Mouse (Mus musculus): ENCODE data around the gene Szrd1. TPM values are rescaled to one million over a fixed set of nuclear protein-coding genes. Genes with fewer than 3 reads are reported as not detected.
"Not testable (repeated sequence)": the region's sequence is repeated elsewhere in the genome, so short reads cannot be mapped to it uniquely, and the experiment has no call there.

Szrd1 gene
- polyA plus RNA-seq, 1 experiment from 2014 or later: 24.4 TPM

- H3K4me3 ChIP-seq; H3K9ac ChIP-seq; H3K27ac ChIP-seq; H3K9me3 ChIP-seq; H3K36me3 ChIP-seq (replicated peaks); H3K4me2 ChIP-seq; ATAC-seq (replicated peaks); H3K27me3 ChIP-seq (replicated peaks): not testable (repeated sequence)
- peaks cover 27% of the 10 kb centered on the region for H3K4me1 ChIP-seq
- 96% methylated on average over 11 of the region's 16 CpGs for WGBS
Observed at GRCm38 (mm10) chr4:141145124-141145523, 5.5 kb upstream of the Szrd1 start.

DNA sequence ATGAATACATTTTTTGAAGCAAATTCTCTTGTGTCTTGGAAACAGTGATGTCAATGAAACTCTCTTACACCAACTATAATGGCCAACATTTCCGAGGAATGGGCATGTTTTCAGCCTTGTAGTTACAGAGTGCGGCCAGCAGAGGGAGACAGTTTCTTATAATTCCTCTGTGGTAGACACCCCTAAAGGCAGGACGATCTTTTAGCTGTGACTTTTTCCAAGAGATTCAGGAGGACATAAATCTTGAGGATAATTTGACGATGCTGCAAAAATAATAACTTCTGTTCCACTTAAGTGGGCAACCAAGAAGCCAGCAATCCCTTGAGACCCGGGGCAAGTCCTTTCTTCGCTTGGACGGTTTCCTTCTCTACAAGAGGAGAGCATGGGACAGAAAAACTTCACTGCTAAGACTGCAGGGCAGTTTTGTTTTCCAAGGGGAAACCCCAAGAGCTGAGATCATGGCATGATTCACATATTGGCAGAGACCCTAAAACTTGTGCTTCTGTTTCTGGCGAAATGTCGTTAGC lies 2.8 kb upstream of the Szrd1 start:
- Histone ChIP-seq H3K4me3 (no peak overlapping the region), H3K27ac (no peak overlapping the region), H3K27me3 (replicated peaks) (no peaks in the 10 kb centered on the region), H3K9ac (no peak overlapping the region), H3K9me3 (no peaks in the 10 kb centered on the region), H3K4me1 (peaks cover 22% of the 10 kb centered on the region), H3K4me2 (no peak overlapping the region), H3K36me3 (replicated peaks) (no peaks in the 10 kb centered on the region)
- WGBS: 28% methylated on average over 9 of the region's 9 CpGs
- no peak for ATAC-seq (replicated peaks)

GRCm38 (mm10) chr4:141140967-141141366 lies 1.4 kb upstream of the Szrd1 start:
- WGBS: 89% methylated on average over 6 of the region's 6 CpGs

GRCm38 (mm10) chr4:141140354-141140753 lies 779 bp upstream of the Szrd1 start:
- not testable (repeated sequence) for H3K27me3 ChIP-seq (replicated peaks); ATAC-seq (replicated peaks)
- 86% methylated on average over 9 of the region's 9 CpGs for WGBS

More at GRCm38 (mm10) chr4:141140967-141141366, 1.4 kb upstream of the Szrd1 start:
- no peak overlapping the region for H3K9ac ChIP-seq
- H3K27me3 ChIP-seq (replicated peaks): no peaks in the 10 kb centered on the region
- H3K4me3 ChIP-seq: no peak overlapping the region
- peaks cover 29% of the 10 kb centered on the region for H3K4me1 ChIP-seq
- H3K27ac ChIP-seq: no peak overlapping the region
- no peaks in the 10 kb centered on the region for H3K36me3 ChIP-seq (replicated peaks)
- no peak for ATAC-seq (replicated peaks)
- no peaks in the 10 kb centered on the region for H3K9me3 ChIP-seq
- no peak overlapping the region for H3K4me2 ChIP-seq

DNA sequence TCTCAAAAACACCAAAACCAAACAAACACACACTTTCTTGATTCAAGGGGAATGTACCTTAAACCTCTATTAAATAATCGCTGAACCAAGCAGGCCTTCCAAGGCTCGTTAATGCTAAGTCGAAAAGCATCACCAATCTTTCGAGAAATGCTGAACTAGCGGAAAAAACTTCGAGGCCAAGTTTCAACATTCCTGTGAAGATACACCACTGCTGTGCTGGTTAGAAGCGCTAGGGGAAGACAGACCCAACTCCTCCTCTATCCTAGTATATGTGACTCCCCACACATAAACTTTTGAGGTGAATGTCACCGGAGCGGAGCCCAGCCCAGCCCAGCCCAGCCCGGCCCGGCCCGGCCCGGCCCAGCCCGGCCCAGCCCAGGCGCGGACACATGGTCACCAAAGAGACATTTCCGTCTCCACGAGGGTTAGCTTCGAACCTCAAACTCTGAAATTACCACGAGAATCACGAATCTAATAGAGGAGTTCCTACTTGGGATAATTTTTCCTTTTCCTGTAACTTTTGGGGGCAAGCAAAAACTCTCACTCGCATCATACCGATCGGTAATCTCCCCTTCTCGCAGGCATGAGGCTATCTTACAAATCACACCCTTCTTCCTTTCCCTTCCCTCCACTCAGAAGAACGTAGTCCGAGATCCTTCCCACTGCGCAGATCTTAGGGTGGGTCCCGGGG lies 1.0 kb downstream of the Szrd1 start:
- peak overlapping the region; percentile 95 for H3K27ac ChIP-seq
- peaks cover 46% of the 10 kb centered on the region for H3K4me1 ChIP-seq
- H3K4me2 ChIP-seq: peak overlapping the region; percentile 81
- WGBS: 4% methylated on average over 29 of the region's 29 CpGs
- H3K36me3 ChIP-seq (replicated peaks): no peaks in the 10 kb centered on the region
- no peaks in the 10 kb centered on the region for H3K9me3 ChIP-seq
- no peaks in the 10 kb centered on the region for H3K27me3 ChIP-seq (replicated peaks)
- H3K9ac ChIP-seq: peak overlapping the region; percentile 74
- peak overlapping the region; percentile 65 for H3K4me3 ChIP-seq
- ATAC-seq (replicated peaks): peak; percentile 6; the same call in 1 of the 2 replicates

More at GRCm38 (mm10) chr4:141140354-141140753, 779 bp upstream of the Szrd1 start:
- H3K27ac ChIP-seq; H3K9ac ChIP-seq; H3K4me3 ChIP-seq; H3K9me3 ChIP-seq; H3K4me2 ChIP-seq; H3K36me3 ChIP-seq (replicated peaks): not testable (repeated sequence)
- peaks cover 31% of the 10 kb centered on the region for H3K4me1 ChIP-seq

DNA sequence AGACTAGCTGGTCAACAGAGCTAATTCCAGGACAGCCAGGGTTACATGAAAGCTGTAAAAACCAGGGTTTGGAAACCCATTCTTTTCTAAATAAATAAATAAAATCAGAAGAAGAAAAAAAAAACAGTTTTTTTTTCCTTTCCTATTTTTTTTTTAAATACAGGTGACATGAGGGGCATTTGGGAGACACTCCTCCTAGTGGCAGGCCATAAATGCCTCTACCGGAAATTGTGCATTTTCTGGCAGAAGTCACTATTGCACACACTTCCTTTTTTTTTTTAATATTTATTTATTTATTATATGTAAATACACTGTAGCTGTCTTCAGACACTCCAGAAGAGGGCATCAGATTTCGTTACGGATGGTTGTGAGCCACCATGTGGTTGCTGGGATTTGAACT lies 1.8 kb downstream of the Szrd1 start:
- H3K36me3 ChIP-seq (replicated peaks); ATAC-seq (replicated peaks); H3K9ac ChIP-seq; H3K4me2 ChIP-seq; H3K4me3 ChIP-seq; H3K27me3 ChIP-seq (replicated peaks); H3K27ac ChIP-seq; H3K9me3 ChIP-seq: not testable (repeated sequence)
- WGBS: 73% methylated on average over 3 of the region's 3 CpGs
- H3K4me1 ChIP-seq: peaks cover 48% of the 10 kb centered on the region

DNA sequence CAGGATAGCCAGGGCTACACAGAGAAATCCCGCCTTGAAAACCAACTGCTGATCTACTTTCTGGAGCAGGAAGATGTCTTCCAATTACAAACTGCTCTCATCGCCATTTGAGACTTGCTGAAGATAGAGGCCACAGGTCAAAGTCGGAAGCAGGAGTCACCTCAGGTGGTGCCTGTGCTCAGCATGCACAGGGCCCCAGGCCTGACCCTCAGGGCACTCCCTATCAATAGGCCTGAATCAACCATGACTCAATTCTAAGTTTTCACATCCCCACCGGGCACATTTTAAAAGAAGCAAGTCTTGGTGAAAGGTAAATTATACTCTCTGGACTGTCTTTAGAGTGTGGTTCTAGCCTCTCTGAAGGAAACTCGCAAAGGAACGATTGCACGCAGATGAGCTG lies 3.4 kb downstream of the Szrd1 start:
- no peaks in the 10 kb centered on the region for H3K36me3 ChIP-seq (replicated peaks)
- H3K4me3 ChIP-seq: no peak overlapping the region
- H3K4me2 ChIP-seq: no peak overlapping the region
- no peaks in the 10 kb centered on the region for H3K9me3 ChIP-seq
- H3K27me3 ChIP-seq (replicated peaks): no peaks in the 10 kb centered on the region
- H3K9ac ChIP-seq: no peak overlapping the region
- H3K4me1 ChIP-seq: peaks cover 60% of the 10 kb centered on the region
- WGBS: 64% methylated on average over 7 of the region's 7 CpGs
- ATAC-seq (replicated peaks): no peak
- no peak overlapping the region for H3K27ac ChIP-seq

GRCm38 (mm10) chr4:141134751-141135530 lies 4.6 kb downstream of the Szrd1 start:
- WGBS: 57% methylated on average over 20 of the region's 20 CpGs
- Histone ChIP-seq H3K27me3 (replicated peaks) (no peaks in the 10 kb centered on the region), H3K4me3 (no peak overlapping the region), H3K9me3 (no peaks in the 10 kb centered on the region), H3K4me1 (peaks cover 66% of the 10 kb centered on the region), H3K36me3 (replicated peaks) (no peaks in the 10 kb centered on the region), H3K9ac (no peak overlapping the region), H3K27ac (peak overlapping the region; percentile 37; the same call in 1 of the 2 replicates), H3K4me2 (no peak overlapping the region)
- ATAC-seq (replicated peaks): no peak

- no peak for ATAC-seq (replicated peaks)
- H3K36me3 ChIP-seq (replicated peaks): no peaks in the 10 kb centered on the region
- peaks cover 66% of the 10 kb centered on the region for H3K4me1 ChIP-seq
- no peak overlapping the region for H3K9ac ChIP-seq
- no peak overlapping the region for H3K4me2 ChIP-seq
- no peaks in the 10 kb centered on the region for H3K9me3 ChIP-seq
- no peaks in the 10 kb centered on the region for H3K27me3 ChIP-seq (replicated peaks)
- WGBS: 9% methylated on average over 8 of the region's 8 CpGs
- peak overlapping the region; percentile 37; the same call in 1 of the 2 replicates for H3K27ac ChIP-seq
- H3K4me3 ChIP-seq: no peak overlapping the region
Observed at GRCm38 (mm10) chr4:141134031-141134441, 5.5 kb downstream of the Szrd1 start.

DNA sequence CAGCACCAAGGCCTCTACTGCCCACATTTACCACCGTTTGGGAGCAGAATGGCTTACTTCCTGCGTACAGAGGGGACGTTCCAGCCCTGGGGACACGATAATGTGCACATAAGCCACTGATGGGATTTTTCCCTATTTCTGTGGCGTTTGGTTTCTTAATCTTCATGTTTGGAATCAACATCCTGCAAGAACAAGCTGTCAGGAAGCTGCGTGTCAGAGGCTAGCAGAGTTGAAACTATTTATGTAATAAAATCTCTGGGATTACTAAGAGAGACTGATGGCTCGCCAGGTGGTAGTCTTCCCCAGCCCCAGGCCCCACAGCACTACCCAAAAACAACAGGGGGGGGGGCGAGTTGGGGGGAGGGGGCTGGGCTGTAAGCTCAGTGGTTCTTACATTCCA lies 6.3 kb downstream of the Szrd1 start:
- Histone ChIP-seq H3K9me3 (no peaks in the 10 kb centered on the region), H3K4me2 (no peak overlapping the region), H3K4me3 (no peak overlapping the region), H3K27ac (no peak overlapping the region), H3K4me1 (peaks cover 60% of the 10 kb centered on the region), H3K9ac (no peak overlapping the region), H3K36me3 (replicated peaks) (no peaks in the 10 kb centered on the region), H3K27me3 (replicated peaks) (no peaks in the 10 kb centered on the region)
- no peak for ATAC-seq (replicated peaks)
- 56% methylated on average over 8 of the region's 8 CpGs for WGBS

DNA sequence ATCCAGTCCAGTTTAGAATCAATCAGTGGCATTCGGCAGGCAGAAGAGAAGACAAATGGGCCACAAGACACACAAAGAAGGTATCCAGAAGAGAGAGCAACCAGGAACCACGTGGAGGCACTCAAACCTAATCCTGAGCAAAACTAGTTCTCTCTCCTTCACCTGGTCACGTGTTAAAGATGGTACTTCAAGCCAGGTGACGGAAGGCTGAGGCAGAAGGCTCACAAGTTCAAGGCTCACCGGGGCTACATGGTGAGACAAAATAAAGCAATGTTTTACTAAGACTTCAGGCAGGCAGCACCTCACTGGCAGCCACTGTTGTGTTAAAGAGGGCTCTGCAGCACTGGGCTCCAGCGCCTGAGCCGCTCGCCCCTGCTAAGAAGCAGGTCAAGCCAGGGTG lies 7.4 kb downstream of the Szrd1 start:
- no peaks in the 10 kb centered on the region for H3K27me3 ChIP-seq (replicated peaks)
- peaks cover 53% of the 10 kb centered on the region for H3K4me1 ChIP-seq
- no peaks in the 10 kb centered on the region for H3K9me3 ChIP-seq
- H3K4me3 ChIP-seq: no peak overlapping the region
- no peaks in the 10 kb centered on the region for H3K36me3 ChIP-seq (replicated peaks)
- H3K4me2 ChIP-seq: no peak overlapping the region
- 0 out of 2 replicates have a peak overlapping the region, but pooled peaks have one; percentile 31 for H3K27ac ChIP-seq
- WGBS: 51% methylated on average over 8 of the region's 8 CpGs
- H3K9ac ChIP-seq: no peak overlapping the region
- ATAC-seq (replicated peaks): no peak

- Histone ChIP-seq H3K4me3 (no peak overlapping the region), H3K9ac (no peak overlapping the region), H3K27ac (0 out of 2 replicates have a peak overlapping the region, but pooled peaks have one; percentile 48), H3K27me3 (replicated peaks) (no peaks in the 10 kb centered on the region), H3K9me3 (no peaks in the 10 kb centered on the region), H3K36me3 (replicated peaks) (no peaks in the 10 kb centered on the region), H3K4me2 (no peak overlapping the region), H3K4me1 (peaks cover 47% of the 10 kb centered on the region)
- no peak for ATAC-seq (replicated peaks)
- WGBS: 50% methylated on average over 5 of the region's 5 CpGs
Observed at GRCm38 (mm10) chr4:141131531-141132061, 8.0 kb downstream of the Szrd1 start.
